Mouse (Mus musculus) hindbrain, embryonic 15.5 days (tissue): Measurements from ENCODE around the gene Pdgfa. TPM values are rescaled to one million over a fixed set of nuclear protein-coding genes. Genes with fewer than 3 reads are reported as not detected.

Experiments used
- ATAC-seq: fragments of 200-750 bp; cut with Nextera tagmentation; 2 replicates; pipeline ENCODE4 v1.8.0; 2017; ENCODE audit warnings: low read depth, moderate number of reproducible peaks, moderate TSS enrichment; ENCODE audit not compliant: low FRiP score
- H3K27ac ChIP-seq: fragments of 300-500 bp; sonication (generic); replicated peaks from 2 replicates; pipeline ENCODE4 v1.5.1; 2015; ENCODE audit warnings: mild to moderate bottlenecking, inconsistent platforms
- H3K27me3 ChIP-seq: fragments of 300-500 bp; sonication (generic); 2 replicates; pipeline ENCODE4 v1.6.1; 2015; ENCODE audit warnings: control low read depth, inconsistent platforms
- H3K36me3 ChIP-seq: fragments of 300-500 bp; sonication (generic); 2 replicates; pipeline ENCODE4 v1.6.1; 2015; ENCODE audit warnings: control low read depth, inconsistent platforms
- H3K4me1 ChIP-seq: fragments of 300-500 bp; sonication (generic); replicated peaks from 2 replicates; pipeline ENCODE4 v1.6.1; 2015; ENCODE audit warnings: control low read depth, inconsistent platforms
- H3K4me2 ChIP-seq: fragments of 300-500 bp; sonication (generic); 2 replicates; pipeline ENCODE4 v1.6.1; 2015; ENCODE audit warnings: moderate library complexity, mild to moderate bottlenecking, inconsistent platforms
- H3K4me3 ChIP-seq: fragments of 300-500 bp; sonication (generic); 2 replicates; pipeline ENCODE4 v1.5.1; 2015; ENCODE audit warnings: mild to moderate bottlenecking, inconsistent platforms
- H3K9ac ChIP-seq: fragments of 300-500 bp; sonication (generic); 2 replicates; pipeline ENCODE4 v1.6.1; 2015; ENCODE audit warnings: inconsistent platforms
- H3K9me3 ChIP-seq: fragments of 300-500 bp; sonication (generic); 2 replicates; pipeline ENCODE4 v1.6.1; 2016; ENCODE audit warnings: control low read depth, inconsistent platforms
- WGBS: fragments of 180-500 bp; shearing (Covaris S2); methylation state at CpG from one replicate; pipeline ENCODE4 v1.1.7; 2015; 5-methylcytosine and 5-hydroxymethylcytosine counted together
- polyA plus RNA-seq: library from polyadenylated mRNA; unstranded; fragments of >200 nt; fragmentation: Nextera tagmentation; extraction: Ambion mirVana; gene quantifications from 2 replicates; pipeline ENCODE4 v1.2.1, GENCODE M21; 2015

Pdgfa gene
- polyA plus RNA-seq, 1 experiment from 2014 or later = 23.5 TPM

GRCm38 (mm10) chr5:139015097-139015496 is 17.9 kb upstream of the Pdgfa start:
- Histone ChIP-seq H3K9ac (no peak overlapping the region), H3K9me3 (no peaks in the 10 kb centered on the region), H3K27me3 (no peaks in the 10 kb centered on the region), H3K4me3 (no peak overlapping the region), H3K4me2 (no peak overlapping the region), H3K4me1 (no peaks in the 10 kb centered on the region), H3K27ac (no peak overlapping the region), H3K36me3 (peaks cover 18% of the 10 kb centered on the region)
- peak; percentile 33; the same call in 1 of the 2 replicates for ATAC-seq
- 77% methylated on average over 3 of the region's 3 CpGs for WGBS

- Histone ChIP-seq H3K9me3 (no peaks in the 10 kb centered on the region), H3K9ac (no peak overlapping the region), H3K27ac (no peak overlapping the region), H3K4me2 (no peak overlapping the region), H3K36me3 (no peaks in the 10 kb centered on the region), H3K27me3 (no peaks in the 10 kb centered on the region), H3K4me3 (no peak overlapping the region), H3K4me1 (no peaks in the 10 kb centered on the region)
- 82% methylated on average over 2 of the region's 2 CpGs for WGBS
- no peak for ATAC-seq
These were observed 13.5 kb upstream of the Pdgfa start for GRCm38 (mm10) chr5:139010649-139011048.

DNA sequence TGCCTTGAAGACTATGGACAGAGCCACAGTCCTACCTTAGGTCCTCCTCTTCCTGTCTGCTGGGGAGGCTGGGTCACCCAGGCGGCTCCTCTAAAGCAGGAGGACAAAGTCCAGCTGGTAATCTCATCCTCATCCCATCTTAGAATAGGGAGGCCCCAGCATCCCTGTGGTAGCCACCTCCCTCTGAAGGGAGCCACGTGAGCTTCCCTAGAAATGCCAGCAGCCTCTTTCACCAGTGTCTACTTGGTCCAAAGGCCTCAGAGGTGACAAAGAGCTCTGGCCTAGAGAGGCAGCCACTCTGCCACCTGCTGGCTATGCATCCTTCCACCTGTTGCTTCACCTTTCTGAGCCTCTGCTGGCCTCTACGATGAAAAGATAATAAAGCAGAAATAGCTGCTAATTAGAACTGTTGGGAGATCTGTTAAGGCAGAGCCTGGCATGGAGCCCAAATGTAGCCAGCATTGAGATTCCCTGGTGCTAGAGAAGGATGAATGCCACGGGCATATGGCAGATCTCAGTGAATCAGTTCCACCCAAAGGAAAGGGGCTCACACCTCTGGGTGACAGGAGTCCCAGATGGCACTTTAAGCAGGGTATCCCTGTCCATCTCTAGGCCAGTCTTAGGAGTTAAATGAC is 10.1 kb upstream of the Pdgfa start:
- H3K4me3 ChIP-seq = no peak overlapping the region
- H3K9me3 ChIP-seq = no peaks in the 10 kb centered on the region
- no peaks in the 10 kb centered on the region for H3K36me3 ChIP-seq
- ATAC-seq = no peak
- H3K9ac ChIP-seq = no peak overlapping the region
- no peak overlapping the region for H3K27ac ChIP-seq
- H3K4me2 ChIP-seq = no peak overlapping the region
- no peaks in the 10 kb centered on the region for H3K4me1 ChIP-seq
- no peaks in the 10 kb centered on the region for H3K27me3 ChIP-seq
- 56% methylated on average over 4 of the region's 4 CpGs for WGBS

GRCm38 (mm10) chr5:139004588-139004987 is 7.4 kb upstream of the Pdgfa start:
- ATAC-seq = no peak
- H3K4me3 ChIP-seq = no peak overlapping the region
- 68% methylated on average over 6 of the region's 6 CpGs for WGBS
- H3K36me3 ChIP-seq = no peaks in the 10 kb centered on the region
- no peaks in the 10 kb centered on the region for H3K9me3 ChIP-seq
- peaks cover 5% of the 10 kb centered on the region for H3K27me3 ChIP-seq
- H3K4me2 ChIP-seq = no peak overlapping the region
- H3K4me1 ChIP-seq = no peaks in the 10 kb centered on the region
- no peak overlapping the region for H3K9ac ChIP-seq
- H3K27ac ChIP-seq = no peak overlapping the region

- Histone ChIP-seq H3K9me3 (no peaks in the 10 kb centered on the region), H3K9ac (no peak overlapping the region), H3K27me3 (peaks cover 35% of the 10 kb centered on the region), H3K27ac (no peak overlapping the region), H3K36me3 (no peaks in the 10 kb centered on the region), H3K4me3 (no peak overlapping the region), H3K4me2 (no peak overlapping the region), H3K4me1 (peaks cover 32% of the 10 kb centered on the region)
- no peak for ATAC-seq
- 84% methylated on average over 7 of the region's 7 CpGs for WGBS
These were observed 2.5 kb upstream of the Pdgfa start for GRCm38 (mm10) chr5:138999716-139000115.

GRCm38 (mm10) chr5:138997936-138998580 is 888 bp upstream of the Pdgfa start:
- 1% methylated on average over 30 of the region's 30 CpGs for whole genome bisulfite sequencing
- H3K4me3 ChIP-seq = peak overlapping the region; percentile 32
- ATAC-seq = no peak
- no peaks in the 10 kb centered on the region for H3K9me3 ChIP-seq
- peaks cover 35% of the 10 kb centered on the region for H3K27me3 ChIP-seq
- peak overlapping the region; percentile 95 for H3K4me2 ChIP-seq
- peaks cover 48% of the 10 kb centered on the region for H3K4me1 ChIP-seq
- no peaks in the 10 kb centered on the region for H3K36me3 ChIP-seq
- H3K27ac ChIP-seq = no peak overlapping the region
- peak overlapping the region; percentile 35; the same call in 1 of the 2 replicates for H3K9ac ChIP-seq

DNA sequence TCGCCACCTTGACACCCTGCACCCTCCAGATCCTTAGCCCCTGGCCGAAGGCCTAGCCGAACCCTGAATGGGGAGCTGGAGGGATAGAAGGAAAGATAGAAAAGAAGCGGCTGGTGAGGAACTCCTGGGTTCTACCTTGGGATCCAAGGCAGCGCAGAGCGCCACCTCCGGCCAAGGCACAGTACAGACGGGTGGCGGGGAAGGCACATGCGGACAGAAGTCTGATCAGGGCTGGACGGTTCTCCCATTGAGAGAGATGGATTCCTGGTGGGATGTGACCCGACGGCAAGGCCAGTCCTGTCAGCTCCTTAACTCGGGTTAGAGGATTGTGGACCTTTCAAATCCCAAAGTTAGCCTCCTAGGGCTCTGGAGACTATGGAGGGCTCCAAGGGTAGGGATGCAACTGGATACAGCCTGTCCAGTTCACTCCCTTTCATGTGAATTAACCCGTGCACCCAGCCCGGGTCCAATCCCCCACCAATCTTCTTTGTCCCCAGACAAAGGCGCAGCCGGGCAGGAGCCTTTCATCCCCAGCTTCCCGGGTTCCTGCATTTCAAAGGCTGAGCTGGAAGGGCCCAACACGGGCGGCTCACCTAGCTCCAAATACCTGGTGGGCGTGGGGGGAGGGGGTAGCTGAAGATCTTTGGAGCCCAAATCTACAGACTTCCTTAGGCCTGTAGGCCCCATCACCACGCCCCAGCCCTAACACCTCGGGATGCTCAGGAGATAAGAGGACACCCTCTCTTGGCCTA is 672 bp downstream of the Pdgfa start:
- Histone ChIP-seq H3K27ac (peak overlapping the region; percentile 91), H3K36me3 (no peaks in the 10 kb centered on the region), H3K4me1 (peaks cover 59% of the 10 kb centered on the region), H3K9me3 (no peaks in the 10 kb centered on the region), H3K27me3 (peaks cover 48% of the 10 kb centered on the region), H3K4me2 (peak overlapping the region; percentile 95), H3K9ac (peak overlapping the region; percentile 87; the same call in 1 of the 2 replicates), H3K4me3 (peak overlapping the region; percentile 75)
- WGBS = 5% methylated on average over 24 of the region's 24 CpGs
- peak; percentile 11; the same call in 1 of the 2 replicates for ATAC-seq

- WGBS = under 1% methylated on average over 40 of the region's 52 CpGs
- H3K4me1 ChIP-seq = peaks cover 59% of the 10 kb centered on the region
- peak overlapping the region; percentile 95 for H3K4me2 ChIP-seq
These were observed 1.4 kb downstream of the Pdgfa start for GRCm38 (mm10) chr5:138995721-138996311.

GRCm38 (mm10) chr5:138994786-138995720 is 2.1 kb downstream of the Pdgfa start:
- Histone ChIP-seq H3K4me2 (peak overlapping the region; percentile 95), H3K9me3 (no peaks in the 10 kb centered on the region), H3K4me3 (peak overlapping the region; percentile 75), H3K9ac (peak overlapping the region; percentile 87), H3K36me3 (no peaks in the 10 kb centered on the region), H3K27me3 (peaks cover 54% of the 10 kb centered on the region), H3K4me1 (peaks cover 59% of the 10 kb centered on the region), H3K27ac (peak overlapping the region; percentile 91)
- under 1% methylated on average over 65 of the region's 127 CpGs for WGBS
- ATAC-seq = peak; percentile 61

More at GRCm38 (mm10) chr5:138995721-138996311, 1.4 kb downstream of the Pdgfa start:
- peak overlapping the region; percentile 75 for H3K4me3 ChIP-seq
- H3K9me3 ChIP-seq = no peaks in the 10 kb centered on the region
- peaks cover 55% of the 10 kb centered on the region for H3K27me3 ChIP-seq
- H3K9ac ChIP-seq = peak overlapping the region; percentile 87
- ATAC-seq = peak; percentile 59
- H3K27ac ChIP-seq = peak overlapping the region; percentile 91
- no peaks in the 10 kb centered on the region for H3K36me3 ChIP-seq

- no peak for ATAC-seq
- Histone ChIP-seq H3K9me3 (no peaks in the 10 kb centered on the region), H3K4me1 (peaks cover 60% of the 10 kb centered on the region), H3K27me3 (peaks cover 46% of the 10 kb centered on the region), H3K9ac (peak overlapping the region; percentile 87), H3K4me3 (peak overlapping the region; percentile 75), H3K27ac (peak overlapping the region; percentile 91), H3K4me2 (peak overlapping the region; percentile 95), H3K36me3 (no peaks in the 10 kb centered on the region)
- WGBS = under 1% methylated on average over 45 of the region's 48 CpGs
These were observed 2.9 kb downstream of the Pdgfa start for GRCm38 (mm10) chr5:138994108-138994785.
